Mouse (Mus musculus): Measurements from ENCODE around the gene Iqgap2. TPM values are rescaled to one million over a fixed set of nuclear protein-coding genes. Genes with fewer than 3 reads are reported as not detected.

Iqgap2 gene
- polyA plus RNA-seq, 1 experiment from 2014 or later = 12.7 TPM

- no peak for DNase-seq (ENCODE audit: low spot score)
Measured at GRCm38 (mm10) chr13:95621563-95621962, 270.2 kb downstream of the Iqgap2 start.

DNA sequence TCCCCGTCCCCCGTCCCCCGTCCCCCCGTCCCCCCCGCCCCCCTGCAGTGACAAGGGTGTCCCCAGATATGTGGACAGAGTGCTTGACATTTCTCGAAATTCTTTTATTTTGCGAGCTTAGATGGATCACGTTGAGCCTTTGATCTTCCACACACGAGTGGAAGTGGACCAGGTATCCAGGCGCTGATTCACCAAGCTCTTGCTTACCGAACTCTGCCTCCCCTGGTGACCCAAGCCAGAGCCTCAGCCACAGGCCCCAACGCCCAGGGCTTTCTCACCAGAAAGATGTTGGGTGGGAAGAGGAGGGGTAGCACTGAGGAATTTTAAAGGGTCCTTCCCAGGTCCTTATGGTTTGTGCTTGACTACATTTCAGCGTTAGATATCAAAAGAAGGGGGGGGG, 272.9 kb downstream of the Iqgap2 start:
- no peak for DNase-seq (ENCODE audit: low spot score)

- peak; percentile 90 for DNase-seq (ENCODE audit: low spot score)
Measured at GRCm38 (mm10) chr13:95618309-95618712, 273.4 kb downstream of the Iqgap2 start, which contains the start of gene F2r. Gene F2r, minus strand, starts transcription at chr13:95618487.

DNA sequence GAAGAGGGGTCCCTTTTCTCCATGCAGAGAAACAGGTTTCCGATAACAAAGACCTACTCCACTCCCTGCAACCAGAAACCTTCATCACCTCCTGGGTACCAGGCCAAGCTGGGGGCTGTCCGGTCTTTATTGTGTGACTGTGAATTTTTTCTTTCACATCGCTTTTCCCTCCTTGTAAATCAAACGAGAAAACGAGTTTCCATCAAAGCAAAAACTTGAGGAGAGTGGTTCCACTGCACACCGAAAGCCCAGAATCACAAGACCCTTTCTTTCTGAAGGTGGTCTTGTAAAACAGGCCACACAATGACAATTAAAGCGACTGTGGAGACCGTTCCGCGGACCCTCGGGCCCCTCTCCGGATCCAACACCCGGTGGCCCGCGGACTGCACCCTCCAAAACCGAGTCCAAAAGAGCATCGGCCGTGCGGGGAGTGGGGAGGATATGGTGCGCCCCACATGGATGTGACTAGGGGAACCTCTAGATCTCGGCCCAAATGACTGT, 274.0 kb downstream of the Iqgap2 start:
- DNase-seq (ENCODE audit: low spot score) = peak; percentile 26

DNA sequence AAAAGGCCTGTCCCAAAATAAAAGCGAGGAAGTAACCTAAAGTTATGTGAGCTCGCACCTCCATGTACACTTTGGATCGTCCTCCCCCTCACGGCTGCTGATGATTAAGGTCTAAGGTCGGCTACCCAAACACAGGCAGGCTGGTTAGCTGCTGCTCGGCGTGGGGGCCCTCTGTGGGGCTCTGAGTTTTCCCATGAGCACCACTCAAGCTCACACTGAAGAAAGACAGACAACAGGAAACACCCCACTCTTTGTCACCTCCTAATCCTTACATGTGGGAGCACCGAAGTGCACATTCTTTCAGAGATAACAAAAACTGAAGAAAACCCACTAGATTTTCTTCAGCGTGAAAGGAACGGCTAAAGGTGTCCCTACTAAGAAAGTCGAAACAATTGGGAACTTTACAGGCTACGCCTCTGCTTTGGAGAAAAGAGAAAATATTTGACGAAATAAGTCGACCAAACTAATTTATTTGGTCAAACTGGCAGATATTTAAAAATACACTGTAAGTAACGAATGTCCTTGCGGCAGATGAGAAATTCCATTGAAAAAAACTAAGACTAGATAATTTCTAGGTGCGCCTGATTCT, 274.5 kb downstream of the Iqgap2 start:
- DNase-seq (ENCODE audit: low spot score) = peak; percentile 63

GRCm38 (mm10) chr13:95616512-95616911, 275.2 kb downstream of the Iqgap2 start:
- DNase-seq (ENCODE audit: low spot score) = no peak

- DNase-seq (ENCODE audit: low spot score) = no peak
Measured at GRCm38 (mm10) chr13:95614757-95615156, 277.0 kb downstream of the Iqgap2 start.

- DNase-seq (ENCODE audit: low spot score) = no peak
Measured at GRCm38 (mm10) chr13:95612243-95612642, 279.5 kb downstream of the Iqgap2 start.

- no peak for DNase-seq (ENCODE audit: low spot score)
Measured at GRCm38 (mm10) chr13:95611752-95612151, 280.0 kb downstream of the Iqgap2 start.

DNA sequence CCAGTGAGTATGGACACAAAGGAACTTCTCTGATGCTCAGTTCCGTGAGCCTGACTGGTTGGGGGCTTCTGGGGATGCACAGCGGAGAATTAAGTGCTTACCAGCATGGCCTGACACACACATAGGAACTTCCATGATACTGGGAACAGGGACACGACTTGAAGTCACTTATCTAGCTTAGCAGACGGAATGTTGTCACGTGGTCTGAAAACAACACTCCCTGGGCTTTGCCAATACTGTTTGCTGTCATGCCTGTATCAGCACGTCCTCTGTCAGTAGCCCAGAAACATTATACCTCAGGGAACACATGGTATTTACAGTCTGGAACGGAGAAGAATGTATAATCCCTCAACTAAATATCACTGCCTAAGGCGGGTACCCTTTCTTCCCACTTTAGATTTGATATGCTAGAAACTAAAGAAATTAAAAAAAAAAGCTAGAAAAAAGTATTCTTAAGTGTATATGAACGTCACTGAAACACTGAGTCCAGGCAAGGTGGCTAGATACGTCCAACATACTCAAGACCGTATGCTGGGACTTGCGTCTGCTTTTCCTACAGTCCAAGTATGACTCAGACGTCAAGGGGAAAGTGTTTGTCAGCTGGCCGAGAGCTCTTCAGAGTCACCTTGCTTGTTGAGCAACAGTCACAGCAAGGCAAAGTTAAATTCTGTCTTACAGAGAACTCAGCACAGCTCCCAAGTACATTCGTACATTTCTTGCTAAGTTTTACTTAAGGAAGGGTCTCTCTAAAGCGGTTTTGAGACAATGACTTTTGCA, 280.7 kb downstream of the Iqgap2 start:
- DNase-seq (ENCODE audit: low spot score) = no peak

DNA sequence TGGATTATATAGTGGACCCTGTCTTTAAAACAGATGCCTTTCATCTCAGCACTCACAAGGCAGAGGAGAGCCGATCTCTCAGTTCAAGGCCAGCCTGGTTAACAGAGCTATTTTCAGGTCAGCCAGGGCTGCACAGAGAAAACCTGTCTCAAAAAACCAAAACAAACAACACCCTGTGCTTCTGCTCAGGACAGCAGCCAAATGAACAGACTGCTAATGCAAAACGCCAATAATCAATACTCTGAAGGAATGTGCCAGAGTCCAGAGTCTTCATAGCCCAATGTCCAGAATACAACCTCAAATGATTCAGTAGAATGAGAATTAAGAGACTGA, 282.7 kb downstream of the Iqgap2 start:
- DNase-seq (ENCODE audit: low spot score) = no peak

DNA sequence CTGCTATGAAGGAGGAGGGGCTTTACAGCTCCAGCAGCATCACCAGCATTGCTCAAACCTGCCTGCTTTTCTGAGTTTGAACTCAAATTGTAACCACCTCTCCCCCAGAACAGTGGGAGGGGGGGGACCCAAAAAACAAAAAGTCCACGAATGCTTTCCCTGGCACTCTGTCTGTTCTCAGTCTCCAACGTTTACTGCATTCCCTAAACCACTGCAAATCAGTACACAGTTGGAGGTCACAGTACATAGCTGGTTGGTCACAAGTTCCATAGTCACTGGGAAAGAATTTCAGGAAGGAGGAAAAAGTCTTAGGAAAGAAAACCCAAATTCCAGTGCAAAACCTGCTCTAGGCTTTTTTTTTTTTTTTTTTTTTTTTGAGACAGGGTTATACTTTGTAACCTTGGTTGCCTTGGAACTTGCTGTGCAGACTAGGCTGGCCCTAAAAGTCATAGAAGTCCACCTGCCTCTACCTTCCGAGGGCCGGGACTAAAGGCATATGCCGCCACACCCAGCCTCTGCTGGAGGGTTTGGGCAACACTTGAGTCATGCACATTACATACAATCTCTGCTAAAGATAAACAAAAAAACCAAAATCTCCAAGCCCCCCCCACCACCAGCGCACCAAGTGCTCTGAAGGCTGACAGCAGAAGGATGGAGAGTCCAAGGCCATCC, 283.2 kb downstream of the Iqgap2 start:
- DNase-seq (ENCODE audit: low spot score) = no peak

GRCm38 (mm10) chr13:95607019-95607418, 284.7 kb downstream of the Iqgap2 start:
- DNase-seq (ENCODE audit: low spot score) = no peak

DNA sequence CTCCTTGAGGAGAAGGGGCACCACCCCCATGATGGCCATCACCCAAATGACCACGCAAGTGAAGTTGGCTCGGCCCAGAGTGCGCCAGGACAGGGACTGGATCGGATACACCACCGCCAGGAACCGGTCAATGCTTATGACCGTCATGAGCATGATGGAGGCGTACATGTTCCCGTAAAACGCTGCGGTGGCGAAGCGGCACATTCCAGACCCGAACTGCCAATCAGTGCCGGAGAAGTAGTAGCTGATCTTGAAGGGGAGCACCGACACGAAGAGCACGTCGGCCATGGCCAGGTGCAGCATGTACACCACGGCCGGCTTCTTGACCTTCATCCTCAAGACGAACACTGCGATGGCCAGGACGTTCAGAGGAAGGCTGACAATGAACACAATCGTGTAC, 287.4 kb downstream of the Iqgap2 start:
- DNase-seq (ENCODE audit: low spot score) = no peak

DNA sequence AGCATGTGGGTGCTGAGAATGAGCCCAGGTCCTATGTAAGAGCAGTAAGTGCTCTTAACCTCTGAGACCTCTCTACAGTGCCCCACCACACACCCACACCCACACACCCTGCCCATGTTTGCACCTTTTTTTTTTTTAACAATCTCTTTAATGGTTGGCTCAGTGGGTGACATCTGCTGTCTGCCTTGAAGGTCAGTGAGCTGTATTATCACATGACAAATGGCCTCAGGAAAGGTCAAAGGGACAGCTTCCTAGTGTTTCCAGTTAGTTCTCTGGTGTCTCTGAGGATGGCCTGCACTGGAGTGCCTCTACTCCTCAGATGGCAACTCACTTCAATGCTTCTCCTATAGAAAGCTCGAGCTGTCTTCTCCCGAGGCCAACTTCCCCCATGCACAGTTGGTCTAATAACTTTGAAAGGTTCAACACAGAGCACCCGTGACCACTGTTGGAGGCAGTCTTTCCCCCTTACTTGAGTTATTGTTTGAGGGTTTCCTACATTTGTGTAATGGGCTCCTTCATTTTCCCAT, 291.8 kb downstream of the Iqgap2 start:
- no peak for DNase-seq (ENCODE audit: low spot score)

- DNase-seq (ENCODE audit: low spot score) = no peak
Measured at GRCm38 (mm10) chr13:95598232-95598920, 293.3 kb downstream of the Iqgap2 start.

GRCm38 (mm10) chr13:95597578-95597977, 294.1 kb downstream of the Iqgap2 start:
- DNase-seq (ENCODE audit: low spot score) = no peak

DNA sequence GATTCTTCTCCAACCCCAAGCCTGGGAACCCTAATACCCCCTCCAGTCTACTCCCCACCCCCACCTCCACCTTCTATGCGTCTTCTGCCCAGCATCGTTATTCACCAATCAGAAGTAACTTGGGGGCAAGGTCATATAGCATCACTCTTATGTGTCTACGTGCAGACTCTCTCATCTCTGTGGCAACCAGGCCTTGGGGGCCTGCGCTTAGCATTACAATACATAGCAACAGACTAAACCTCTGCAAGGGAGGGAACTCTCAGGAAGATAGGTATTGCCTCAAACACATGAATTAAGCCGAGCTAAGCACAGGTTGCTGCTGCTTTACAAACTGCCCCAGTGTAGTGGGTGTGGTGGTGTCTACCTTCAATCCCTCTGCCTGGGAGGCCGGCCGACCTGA, 295.0 kb downstream of the Iqgap2 start:
- DNase-seq (ENCODE audit: low spot score) = no peak

GRCm38 (mm10) chr13:95595921-95596320, 295.8 kb downstream of the Iqgap2 start:
- no peak for DNase-seq (ENCODE audit: low spot score)

DNA sequence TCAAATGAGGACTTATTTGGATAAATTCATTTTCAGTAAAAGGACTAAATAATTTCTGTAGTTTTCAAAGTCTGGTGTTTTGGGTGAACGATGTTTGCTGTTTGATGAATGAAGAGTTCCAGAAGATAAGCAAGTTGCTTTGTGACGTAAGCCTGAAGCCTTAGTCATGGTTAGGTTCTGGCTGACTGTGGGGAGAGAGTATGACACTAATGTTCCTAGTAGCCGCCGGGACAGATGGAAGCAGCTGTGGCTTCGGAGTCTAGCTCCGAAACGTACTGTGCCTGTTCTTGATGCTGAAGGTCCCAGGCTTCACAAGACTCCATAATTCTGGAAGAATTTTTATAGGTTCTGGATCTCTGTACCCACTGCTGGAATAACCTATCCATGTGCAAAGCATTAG, 296.3 kb downstream of the Iqgap2 start:
- no peak for DNase-seq (ENCODE audit: low spot score)

DNA sequence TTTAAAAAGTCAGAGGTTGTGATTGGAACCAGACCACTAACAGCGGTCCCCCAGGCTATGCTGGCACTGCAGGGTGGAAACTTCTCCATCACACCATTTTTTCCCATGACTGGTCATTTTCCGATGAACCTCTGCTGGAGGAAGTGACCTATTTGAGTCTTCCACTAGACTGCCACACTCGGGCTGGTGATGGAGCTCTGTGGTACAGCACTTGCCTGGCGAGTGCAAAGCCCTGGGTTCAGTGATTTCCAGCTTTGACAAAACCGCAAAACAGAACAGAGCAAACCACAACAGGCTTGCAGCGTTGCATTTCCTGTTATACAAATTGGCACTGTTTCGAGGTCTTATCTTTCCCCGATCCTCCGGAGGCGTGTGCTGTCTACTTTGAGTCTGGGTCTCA, 298.9 kb downstream of the Iqgap2 start:
- peak; percentile 56 for DNase-seq (ENCODE audit: low spot score)

DNA sequence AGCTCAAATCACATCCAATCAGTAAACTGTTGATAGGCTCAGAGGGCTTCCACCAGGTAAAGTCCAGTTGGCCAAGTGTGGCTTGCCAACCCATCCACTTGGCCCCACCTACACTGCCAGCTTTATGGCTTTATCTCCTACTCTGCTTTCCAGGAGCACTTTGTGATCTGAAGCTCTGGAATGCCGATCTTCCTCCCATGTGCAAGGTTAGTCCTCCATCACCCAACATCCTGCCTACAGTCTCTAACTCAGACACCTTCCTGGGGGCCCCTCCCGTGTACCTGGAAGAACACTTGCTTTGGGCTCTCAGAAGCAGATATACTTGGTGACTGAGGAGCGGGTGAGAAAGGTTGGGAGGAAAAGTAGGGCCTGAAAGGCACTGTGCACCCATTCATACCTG, 300.1 kb downstream of the Iqgap2 start:
- no peak for DNase-seq (ENCODE audit: low spot score)
